Mouse (Mus musculus) embryonic facial prominence, embryonic 11.5 days (tissue): ENCODE results near the gene Mybphl. TPM values are rescaled to one million over a fixed set of nuclear protein-coding genes. Genes with fewer than 3 reads are reported as not detected.

ENCODE experiments used
- ATAC-seq: fragments of 200-750 bp; cut with Nextera tagmentation; replicated peaks from 2 replicates; pipeline ENCODE4 v1.8.0; 2017; ENCODE audit warnings: low read depth; ENCODE audit not compliant: insufficient number of reproducible peaks, low FRiP score, low TSS enrichment
- DNase-seq: peaks from one replicate; pipeline ENCODE4 v3.0.0-alpha.2; 2015; ENCODE audit warnings: low spot score
- H3K27ac ChIP-seq: fragments of 300-500 bp; sonication (generic); replicated peaks from 2 replicates; pipeline ENCODE4 v1.5.1; 2014; ENCODE audit warnings: mild to moderate bottlenecking, low read depth, low read length, control low read depth
- H3K27me3 ChIP-seq: fragments of 300-500 bp; sonication (generic); 2 replicates; pipeline ENCODE4 v1.6.1; 2014; ENCODE audit warnings: mild to moderate bottlenecking, low read length, moderate library complexity, mixed read lengths; ENCODE audit not compliant: control insufficient read depth, insufficient read depth
- H3K36me3 ChIP-seq: fragments of 300-500 bp; sonication (generic); replicated peaks from 2 replicates; pipeline ENCODE4 v1.6.1; 2014; ENCODE audit warnings: low read depth, mild to moderate bottlenecking, low read length, moderate library complexity, mixed read lengths; ENCODE audit not compliant: control insufficient read depth, insufficient read depth
- H3K4me1 ChIP-seq: fragments of 300-500 bp; sonication (generic); 2 replicates; pipeline ENCODE4 v1.6.1; 2014; ENCODE audit warnings: low read length, mixed read lengths; ENCODE audit not compliant: control insufficient read depth, insufficient read depth
- H3K4me2 ChIP-seq: fragments of 300-500 bp; sonication (generic); 2 replicates; pipeline ENCODE4 v1.6.1; 2014; ENCODE audit warnings: low read depth, mild to moderate bottlenecking, control low read depth, low read length, moderate library complexity
- H3K4me3 ChIP-seq: fragments of 300-500 bp; sonication (generic); 2 replicates; pipeline ENCODE4 v1.5.1; 2014; ENCODE audit warnings: low read depth, low read length, control low read depth
- H3K9ac ChIP-seq: fragments of 300-500 bp; sonication (generic); replicated peaks from 2 replicates; pipeline ENCODE4 v1.6.1; 2014; ENCODE audit warnings: mild to moderate bottlenecking, control low read depth, low read length
- H3K9me3 ChIP-seq: fragments of 300-500 bp; sonication (generic); replicated peaks from 2 replicates; pipeline ENCODE4 v1.6.1; 2016; ENCODE audit warnings: mild to moderate bottlenecking, low read length, inconsistent platforms, mixed read lengths; ENCODE audit not compliant: control insufficient read depth
- WGBS: fragments of 180-500 bp; shearing (Covaris S2); extraction: QIAGEN DNeasy Blood & Tissue Kit; methylation state at CpG from one replicate; pipeline ENCODE4 v1.1.7; 2014; 5-methylcytosine and 5-hydroxymethylcytosine counted together
- polyA plus RNA-seq: library from polyadenylated mRNA; unstranded; fragments of >200 nt; fragmentation: Nextera tagmentation; extraction: Ambion mirVana; gene quantifications from 2 replicates; pipeline ENCODE4 v1.2.1, GENCODE M21; 2014

Gene Mybphl
- polyA plus RNA-seq, result 0.32 TPM in 1 of 2 replicates, not detected in the other

DNA sequence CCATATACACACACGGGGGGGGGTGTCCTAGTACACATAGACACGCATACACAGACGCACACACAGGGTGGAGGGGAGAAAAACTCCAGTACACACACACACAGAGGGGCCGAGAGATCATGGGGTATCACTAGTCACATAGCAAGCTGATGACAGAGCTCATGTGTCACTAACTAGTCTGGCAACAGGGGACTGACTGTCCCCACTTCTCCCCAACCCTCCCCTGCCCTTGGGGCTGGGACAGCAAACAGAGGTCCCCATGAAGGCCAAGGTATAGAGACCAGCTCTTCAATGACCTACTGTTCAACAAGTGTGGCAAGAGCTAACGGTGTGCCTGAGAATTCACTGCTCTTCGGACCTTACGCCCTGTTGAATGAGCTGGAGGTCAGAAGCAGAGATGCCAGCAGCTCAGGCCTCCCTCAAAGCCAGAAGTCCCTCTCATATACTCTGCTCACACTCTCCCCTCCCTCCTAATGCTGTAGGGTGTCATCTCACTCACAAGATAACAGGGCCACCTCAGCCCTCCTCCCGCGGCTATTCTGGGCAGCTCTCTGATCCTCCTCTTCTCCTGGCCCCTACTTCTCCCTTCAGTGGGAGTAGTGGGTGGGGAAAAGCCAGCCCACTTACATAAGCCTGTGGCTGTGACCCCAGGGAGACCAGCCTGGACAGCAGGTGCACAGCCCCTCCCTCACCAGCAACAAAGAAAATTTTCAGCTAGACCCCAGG lies at the start of gene Mybphl:
Gene Mybphl (plus strand): TSS at position 642 of the 726 bp plus-strand sequence.
- no peak for ATAC-seq

GRCm38 (mm10) chr3:108318517-108318916 lies 46.2 kb upstream of the Mybphl start:
- Histone ChIP-seq H3K4me2 (no peak overlapping the region), H3K27me3 (no peaks in the 10 kb centered on the region), H3K36me3 (no peaks in the 10 kb centered on the region), H3K27ac (no peak overlapping the region), H3K4me3 (no peak overlapping the region), H3K9me3 (no peaks in the 10 kb centered on the region), H3K4me1 (no peaks in the 10 kb centered on the region), H3K9ac (no peak overlapping the region)
- DNase-seq (peak; percentile 67), ATAC-seq (no peak)
- 35% methylated on average over 2 of the region's 2 CpGs for WGBS

More for the DNA sequence above, at the start of gene Mybphl:
- H3K9me3 ChIP-seq, result no peaks in the 10 kb centered on the region
- no peaks in the 10 kb centered on the region for H3K4me1 ChIP-seq
- H3K27me3 ChIP-seq, result no peaks in the 10 kb centered on the region
- H3K36me3 ChIP-seq, result no peaks in the 10 kb centered on the region
- DNase-seq, result no peak
- WGBS, result 68% methylated on average over 9 of the region's 9 CpGs
- no peak within 1 kb of the TSS for H3K9ac ChIP-seq
- no peak within 1 kb of the TSS for H3K4me2 ChIP-seq
- H3K4me3 ChIP-seq, result no peak within 1 kb of the TSS
- no peak within 1 kb of the TSS for H3K27ac ChIP-seq

- Histone ChIP-seq H3K4me2 (no peak overlapping the region), H3K4me3 (no peak overlapping the region), H3K36me3 (no peaks in the 10 kb centered on the region), H3K4me1 (no peaks in the 10 kb centered on the region), H3K27me3 (no peaks in the 10 kb centered on the region), H3K27ac (no peak overlapping the region), H3K9ac (no peak overlapping the region), H3K9me3 (no peaks in the 10 kb centered on the region)
- DNase-seq, result no peak
- WGBS, result 86% methylated on average over 4 of the region's 4 CpGs
- no peak for ATAC-seq
Measured at GRCm38 (mm10) chr3:108321671-108322070, 43.0 kb upstream of the Mybphl start.

- Histone ChIP-seq H3K27ac (no peak overlapping the region), H3K4me2 (no peak overlapping the region), H3K9ac (no peak overlapping the region), H3K36me3 (no peaks in the 10 kb centered on the region), H3K27me3 (no peaks in the 10 kb centered on the region), H3K4me1 (no peaks in the 10 kb centered on the region), H3K4me3 (no peak overlapping the region), H3K9me3 (no peaks in the 10 kb centered on the region)
- ATAC-seq (no peak), DNase-seq (no peak)
- 93% methylated on average over 4 of the region's 4 CpGs for WGBS
Measured at GRCm38 (mm10) chr3:108322136-108322535, 42.6 kb upstream of the Mybphl start.

DNA sequence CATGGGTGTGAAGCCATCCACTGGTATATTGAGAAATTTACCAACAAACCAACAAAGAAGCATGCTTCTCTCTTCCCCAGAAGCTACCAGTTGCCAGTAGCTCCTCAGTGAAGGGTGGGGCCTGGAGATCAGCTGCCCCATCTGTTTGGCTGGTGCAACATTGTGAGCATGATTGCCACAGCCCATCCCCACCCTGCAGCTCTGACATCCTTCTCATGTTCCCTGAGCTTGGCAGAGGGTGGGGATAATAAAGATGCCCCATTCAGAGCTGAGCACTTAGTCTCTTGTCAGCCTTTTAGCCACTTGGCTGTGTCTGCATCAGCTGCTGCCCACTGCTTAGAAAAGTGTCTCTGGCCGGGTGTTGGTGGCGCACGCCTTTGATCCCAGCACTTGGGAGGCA lies 41.7 kb upstream of the Mybphl start:
- ATAC-seq (no peak), DNase-seq (no peak)
- no peak overlapping the region for H3K4me3 ChIP-seq
- H3K36me3 ChIP-seq, result no peaks in the 10 kb centered on the region
- H3K4me1 ChIP-seq, result no peaks in the 10 kb centered on the region
- H3K27me3 ChIP-seq, result no peaks in the 10 kb centered on the region
- H3K27ac ChIP-seq, result no peak overlapping the region
- H3K9ac ChIP-seq, result no peak overlapping the region
- no peaks in the 10 kb centered on the region for H3K9me3 ChIP-seq
- WGBS, result 89% methylated on average over 3 of the region's 3 CpGs
- H3K4me2 ChIP-seq, result no peak overlapping the region

DNA sequence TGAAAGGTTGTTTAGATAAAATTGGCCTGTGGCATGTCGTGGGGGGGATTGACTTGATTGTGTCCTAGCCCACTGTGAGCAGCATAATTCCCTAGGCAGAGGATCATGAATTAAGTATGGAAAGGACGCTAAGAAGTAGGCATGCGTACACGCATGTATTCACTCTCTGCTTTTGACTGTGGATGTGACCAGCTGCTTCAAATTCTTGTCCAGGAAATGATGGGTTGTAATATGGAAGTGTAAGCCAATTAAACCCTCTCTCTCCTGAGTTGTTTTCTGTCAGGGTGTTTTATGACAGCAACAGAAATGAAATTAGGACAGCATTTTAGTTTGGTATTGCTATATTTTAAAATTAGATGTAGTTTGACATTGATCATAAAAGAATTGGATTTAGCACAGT lies 39.9 kb upstream of the Mybphl start:
- no peak overlapping the region for H3K9ac ChIP-seq
- H3K9me3 ChIP-seq, result no peaks in the 10 kb centered on the region
- H3K36me3 ChIP-seq, result no peaks in the 10 kb centered on the region
- no peak for DNase-seq
- no peak overlapping the region for H3K4me3 ChIP-seq
- ATAC-seq, result no peak
- H3K4me1 ChIP-seq, result no peaks in the 10 kb centered on the region
- no peak overlapping the region for H3K4me2 ChIP-seq
- no peak overlapping the region for H3K27ac ChIP-seq
- WGBS, result 79% methylated on average over 4 of the region's 4 CpGs
- no peaks in the 10 kb centered on the region for H3K27me3 ChIP-seq

DNA sequence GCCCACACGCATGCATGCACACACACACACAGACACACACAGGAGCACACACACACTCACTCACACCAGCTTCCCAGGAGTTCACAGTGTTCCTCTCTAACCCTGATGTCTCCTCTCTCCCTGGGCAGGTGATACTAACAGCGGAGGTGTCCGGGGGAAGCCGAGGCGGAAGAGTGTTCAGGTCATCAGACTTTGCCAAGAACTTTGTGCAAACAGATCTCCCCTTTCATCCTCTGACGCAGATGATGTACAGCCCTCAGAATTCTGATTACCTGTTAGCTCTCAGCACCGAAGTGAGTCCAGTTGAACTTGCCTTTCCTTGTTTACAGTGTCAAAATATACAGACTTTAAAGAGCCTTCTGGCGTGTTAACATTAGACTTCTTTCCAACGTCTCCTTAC lies 39.2 kb upstream of the Mybphl start:
- Histone ChIP-seq H3K4me3 (no peak overlapping the region), H3K27ac (no peak overlapping the region), H3K27me3 (no peaks in the 10 kb centered on the region), H3K4me1 (no peaks in the 10 kb centered on the region), H3K9me3 (no peaks in the 10 kb centered on the region), H3K36me3 (no peaks in the 10 kb centered on the region), H3K9ac (no peak overlapping the region), H3K4me2 (no peak overlapping the region)
- DNase-seq (no peak), ATAC-seq (no peak)
- WGBS, result 92% methylated on average over 9 of the region's 9 CpGs

DNA sequence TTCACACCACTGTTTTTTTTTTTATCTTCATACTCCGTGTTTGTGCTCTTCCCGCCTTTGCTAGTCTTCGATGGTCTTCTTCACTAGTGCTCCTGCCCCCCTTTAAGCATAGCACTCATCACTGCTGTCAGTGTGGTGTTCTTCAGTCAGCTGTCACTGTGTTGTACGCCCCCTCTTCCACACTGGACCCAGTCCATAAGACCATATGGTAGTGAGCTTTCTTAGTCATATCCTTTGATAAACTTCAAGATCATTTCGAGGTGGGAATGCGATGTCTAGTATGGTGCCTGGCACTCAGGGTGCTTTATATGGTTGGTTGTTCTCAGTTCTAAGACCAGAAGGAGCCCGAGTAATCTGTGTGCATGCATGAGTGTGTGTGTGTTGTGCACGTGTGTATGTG lies 37.4 kb upstream of the Mybphl start:
- Histone ChIP-seq H3K36me3 (no peaks in the 10 kb centered on the region; the same call in none of the 2 replicates), H3K4me1 (no peaks in the 10 kb centered on the region), H3K9me3 (no peaks in the 10 kb centered on the region), H3K27me3 (no peaks in the 10 kb centered on the region), H3K9ac (no peak overlapping the region), H3K27ac (no peak overlapping the region), H3K4me2 (no peak overlapping the region), H3K4me3 (no peak overlapping the region)
- ATAC-seq (no peak), DNase-seq (no peak)
- WGBS, result 94% methylated on average over 8 of the region's 8 CpGs
